Mouse (Mus musculus) E14TG2a.4 (cell line): ENCODE data around the gene Zfp648.

Source experiments
- CTCF ChIP-seq: conservative IDR thresholded peaks from 2 replicates; pipeline ENCODE4 v1.5.1; 2014; ENCODE audit warnings: low read length
- NANOG ChIP-seq: IDR thresholded peaks from 2 replicates; pipeline ENCODE4 v1.6.1; 2014; ENCODE audit warnings: borderline replicate concordance, low read length, mixed read lengths

- no peak for TF ChIP-seq CTCF
- TF ChIP-seq NANOG: no peak
Measured at GRCm38 (mm10) chr1:154188229-154188628, 12.8 kb upstream of the Zfp648 start.
